Mouse (Mus musculus) testis, adult 2 months (tissue): ENCODE measurements around the gene Prss38.

ENCODE experiments used
- CTCF ChIP-seq: fragments of 200-500 bp; IDR thresholded peaks from 2 replicates; pipeline ENCODE4 v1.5.1; 2012; ENCODE audit warnings: low read depth, mild to moderate bottlenecking, inconsistent platforms, low read length, moderate library complexity; ENCODE audit not compliant: control insufficient read depth, insufficient read depth, insufficient replicate concordance
- POLR2A ChIP-seq: fragments of 200-500 bp; IDR thresholded peaks from 2 replicates; pipeline ENCODE4 v1.6.1; 2012; ENCODE audit warnings: low read depth, mild to moderate bottlenecking, inconsistent platforms, low read length, moderate library complexity; ENCODE audit not compliant: control insufficient read depth

DNA sequence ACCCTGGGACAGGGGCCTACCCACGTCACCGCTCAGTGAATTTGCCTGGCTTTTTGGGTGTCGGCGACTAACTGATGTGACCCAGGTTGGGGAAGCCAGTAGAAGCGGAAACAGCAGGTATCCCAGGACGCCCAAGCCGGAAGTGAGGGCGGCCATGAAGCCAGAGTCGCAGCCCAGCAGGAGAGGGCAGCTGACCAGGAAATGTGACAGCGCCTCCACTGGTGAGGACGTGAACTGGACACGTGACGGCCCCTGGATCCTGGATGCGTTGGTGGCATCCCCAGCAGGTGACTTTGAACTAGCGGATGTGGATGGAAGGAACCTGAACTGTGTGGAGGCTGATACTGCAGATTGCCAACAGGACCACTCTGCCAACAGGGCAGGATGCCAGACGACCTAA, at the start of gene Prss38:
- TF ChIP-seq CTCF: peak; percentile 67; the same call in 1 of the 2 replicates
- peak; percentile 51; the same call in 1 of the 2 replicates for TF ChIP-seq POLR2A
